Mouse (Mus musculus) layer of hippocampus, postnatal 25 days (tissue): Measurements from ENCODE around the gene Mrgprf. TPM values are rescaled to one million over a fixed set of nuclear protein-coding genes. Genes with fewer than 3 reads are reported as not detected.

Source experiments
- DNase-seq, 2 experiments: peaks; one replicate each; pipeline ENCODE4 v3.0.0; 2022; ENCODE audit warnings: mixed read lengths in 2 of 2, low spot score in 1 of 2; ENCODE audit errors: extremely low spot score in 1 of 2
- total RNA-seq, 2 experiments: library from RNA; stranded (reverse); gene quantifications; 2 replicates each; pipeline ENCODE4 v1.2.3; 2021

Gene Mrgprf
- total RNA-seq, 2 experiments from 2014 or later, result 0.87 to 1.1 TPM

GRCm38 (mm10) chr7:145334428-145335027 lies 33.9 kb downstream of the Mrgprf start:
- no peak for DNase-seq

- no peak for DNase-seq
Measured at GRCm38 (mm10) chr7:145335199-145335598, 34.6 kb downstream of the Mrgprf start.

DNA sequence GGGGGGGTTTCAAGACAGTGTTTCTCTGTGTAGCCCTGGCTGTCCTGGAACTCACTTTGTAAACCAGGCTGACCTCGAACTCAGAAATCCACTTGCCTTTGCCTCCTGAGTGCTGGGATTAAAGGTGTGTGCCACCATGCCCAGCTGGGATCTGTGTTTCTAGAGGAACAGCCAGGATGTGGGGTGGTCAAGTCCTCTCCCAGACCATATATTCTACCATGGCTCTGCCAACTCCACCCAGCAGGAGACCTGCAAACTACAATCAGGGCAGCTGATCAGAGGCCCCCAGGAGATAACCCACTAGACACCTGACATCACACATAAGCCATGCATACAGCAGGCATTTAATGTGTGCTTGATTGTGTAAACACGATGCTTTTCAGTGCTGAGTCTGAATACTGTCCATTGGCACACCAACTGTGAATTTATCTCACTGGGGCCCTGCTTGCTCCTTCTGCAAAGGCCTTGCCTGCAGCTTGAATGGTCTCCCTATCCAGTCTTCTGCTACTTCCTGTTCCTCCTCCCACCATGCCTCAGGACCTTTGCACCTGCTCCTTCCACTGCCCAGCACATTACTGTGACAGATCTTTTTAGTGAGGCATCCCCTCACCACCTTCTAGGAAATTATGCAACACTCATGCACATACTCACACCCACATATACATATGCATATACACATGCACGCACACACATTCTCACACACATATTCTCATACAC lies 35.1 kb downstream of the Mrgprf start:
- DNase-seq, result no peak

DNA sequence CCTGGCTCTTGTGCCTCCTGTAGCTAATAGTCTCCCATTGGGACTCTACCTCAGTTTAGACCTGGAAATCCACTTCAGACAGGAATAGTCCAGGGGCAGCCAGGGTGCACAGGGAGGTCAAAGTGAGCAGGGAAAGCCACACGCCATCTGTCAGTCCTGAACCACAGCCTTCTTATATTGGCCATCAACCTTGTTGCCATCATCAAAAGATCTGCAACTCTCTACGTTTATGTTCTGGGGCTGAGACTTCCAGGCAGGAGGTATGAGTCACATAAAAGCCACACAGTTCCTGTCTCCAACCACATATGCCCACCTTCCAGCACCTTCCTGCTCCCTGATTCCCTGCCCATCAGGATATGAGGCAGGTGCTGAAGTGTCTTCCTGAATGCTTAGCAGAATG lies 37.3 kb downstream of the Mrgprf start:
- no peak for DNase-seq

- no peak for DNase-seq
Measured at GRCm38 (mm10) chr7:145340248-145340904, 39.7 kb downstream of the Mrgprf start.

Other genes starting within 250 kb of the Mrgprf start
- 1 to 10 TPM in 1 of 2 experiments, under 1 TPM in 1; 0.44 to 1.5 TPM for gene 1810010D01Rik, start 92.7 kb upstream of the Mrgprf start, total RNA-seq
- 1 to 10 TPM; 4.0 to 5.8 TPM for gene Tpcn2, start 16.8 kb upstream of the Mrgprf start, total RNA-seq
- not detected for gene Mrgprd, start 14.0 kb downstream of the Mrgprf start, total RNA-seq